Comparison of ENCODE assay signal across 16 mouse cellular contexts in the genomic region with DNA sequence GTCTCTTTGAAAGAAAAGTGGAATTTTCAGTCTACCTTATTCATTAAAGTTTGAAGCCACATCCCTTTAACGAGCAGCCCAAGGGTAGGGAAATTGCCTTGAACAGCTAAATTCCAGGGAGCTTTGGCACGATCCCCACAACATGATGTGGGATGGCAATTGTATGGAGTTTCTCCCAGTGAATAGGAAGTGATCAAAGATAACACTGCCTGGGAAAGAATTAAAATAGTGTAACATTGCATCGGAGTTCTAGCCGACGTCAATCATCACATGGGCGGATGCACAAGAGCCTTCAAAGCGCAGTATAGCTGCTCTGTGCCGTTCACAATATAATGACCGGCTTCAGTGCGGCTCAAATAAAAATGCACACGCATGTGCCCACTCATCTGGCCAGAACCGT.
A peak's percentile ranks its signal among the peaks of the same experiment; 100 is the strongest.
DNase-seq lines count a peak whose midpoint lies in the region; ATAC-seq lines count a peak whose summit lies in the region.
"Had no signal": no experiment of that assay in that cellular context is flagged by ENCODE, and none has a peak within 500 bp of the region (broad histone marks: within the 10 kb centered on the region; RNA-seq: fewer than 3 reads in every experiment).

No protein-coding gene starts in this region.

- H3K4me2 ChIP-seq in kidney, embryonic 15.5 days = peak overlapping the region; percentile 7; the same call in 1 of the 2 replicates
- H3K4me2 ChIP-seq in embryonic facial prominence, embryonic 14.5 days (ENCODE audit: low read depth, low read length) = peak overlapping the region; percentile 28
- H3K4me2 ChIP-seq in hindbrain, embryonic 15.5 days = peak overlapping the region; percentile 42
- peak overlapping the region; percentile 40 for H3K4me2 ChIP-seq in midbrain, embryonic 15.5 days
- H3K4me2 ChIP-seq: intestine, embryonic 15.5 days had no signal

- peak overlapping the region; percentile 57; the same call in 1 of the 2 replicates for H3K27ac ChIP-seq in kidney, embryonic 15.5 days
- H3K27ac ChIP-seq in embryonic facial prominence, embryonic 14.5 days (replicated peaks; ENCODE audit: low read depth, low read length) = peak overlapping the region; percentile 33; the same call in 1 of the 2 replicates
- H3K27ac ChIP-seq in hindbrain, embryonic 15.5 days (replicated peaks) = peak overlapping the region; percentile 59
- H3K27ac ChIP-seq in midbrain, embryonic 15.5 days = peak overlapping the region; percentile 43; the same call in 1 of the 2 replicates
- H3K27ac ChIP-seq: heart, adult 2 months; intestine, embryonic 15.5 days had no signal

- H3K9me3 ChIP-seq in kidney, embryonic 15.5 days (replicated peaks) = no peaks in the 10 kb centered on the region
- H3K9me3 ChIP-seq in embryonic facial prominence, embryonic 14.5 days (ENCODE audit: control insufficient read depth, low read length) = no peaks in the 10 kb centered on the region
- H3K9me3 ChIP-seq in hindbrain, embryonic 15.5 days = no peaks in the 10 kb centered on the region
- no peaks in the 10 kb centered on the region for H3K9me3 ChIP-seq in midbrain, embryonic 15.5 days
- H3K9me3 ChIP-seq: intestine, embryonic 15.5 days had no signal

- H3K36me3 ChIP-seq in kidney, embryonic 15.5 days = no peaks in the 10 kb centered on the region
- no peaks in the 10 kb centered on the region for H3K36me3 ChIP-seq in embryonic facial prominence, embryonic 14.5 days (ENCODE audit: control insufficient read depth, insufficient read depth, low read length)
- no peaks in the 10 kb centered on the region for H3K36me3 ChIP-seq in hindbrain, embryonic 15.5 days
- H3K36me3 ChIP-seq in midbrain, embryonic 15.5 days (replicated peaks) = no peaks in the 10 kb centered on the region
- H3K36me3 ChIP-seq: intestine, embryonic 15.5 days had no signal

- DNase-seq in kidney, adult 11 months = no peak
- DNase-seq in embryonic facial prominence, embryonic 14.5 days (ENCODE audit: low spot score) = peak; percentile 69
- no peak for DNase-seq in adrenal gland, adult (ENCODE audit: inconsistent age in 2 of 2, low spot score in 1 of 2)
- DNase-seq in T-cell, adult 2 months (ENCODE audit: low spot score) = no peak
- no peak for DNase-seq in cerebellum, postnatal 25 days
- DNase-seq: adrenal gland, postnatal 36 days; heart, adult 2 months; left cerebral cortex, postnatal 4 days; right cerebral cortex, adult 18-20 months; thymus, postnatal 14 days had no signal

- ATAC-seq in kidney, embryonic 15.5 days (replicated peaks; ENCODE audit: low FRiP score) = 0 out of 2 replicates have a peak, but pooled peaks have one; percentile 36
- ATAC-seq in embryonic facial prominence, embryonic 14.5 days (ENCODE audit: low read depth) = no peak
- ATAC-seq in hindbrain, embryonic 15.5 days (ENCODE audit: low FRiP score, low read depth) = no peak
- ATAC-seq in midbrain, embryonic 15.5 days (replicated peaks) = 0 out of 2 replicates have a peak, but pooled peaks have one; percentile 39
- ATAC-seq: CD4-positive, CD25-positive, alpha-beta regulatory T cell, adult 4 months; intestine, embryonic 15.5 days had no signal

- no peaks in the 10 kb centered on the region for H3K27me3 ChIP-seq in kidney, embryonic 15.5 days
- H3K27me3 ChIP-seq in embryonic facial prominence, embryonic 14.5 days (replicated peaks; ENCODE audit: control insufficient read depth, insufficient read depth, low read length) = no peaks in the 10 kb centered on the region
- no peaks in the 10 kb centered on the region for H3K27me3 ChIP-seq in hindbrain, embryonic 15.5 days
- no peaks in the 10 kb centered on the region; the same call in 1 of the 2 replicates for H3K27me3 ChIP-seq in midbrain, embryonic 15.5 days (replicated peaks)
- H3K27me3 ChIP-seq: intestine, embryonic 15.5 days had no signal

- no peak overlapping the region for H3K4me3 ChIP-seq in kidney, embryonic 15.5 days (replicated peaks)
- H3K4me3 ChIP-seq in embryonic facial prominence, embryonic 14.5 days (ENCODE audit: low read depth, low read length) = no peak overlapping the region
- H3K4me3 ChIP-seq in hindbrain, embryonic 15.5 days = no peak overlapping the region
- peak overlapping the region; percentile 8; the same call in 1 of the 2 replicates for H3K4me3 ChIP-seq in midbrain, embryonic 15.5 days
- H3K4me3 ChIP-seq: heart, adult 2 months; intestine, embryonic 15.5 days; myocyte had no signal

- H3K9ac ChIP-seq in kidney, embryonic 15.5 days = no peak overlapping the region
- H3K9ac ChIP-seq in embryonic facial prominence, embryonic 14.5 days (ENCODE audit: low read depth, low read length) = no peak overlapping the region
- H3K9ac ChIP-seq in hindbrain, embryonic 15.5 days = no peak overlapping the region
- H3K9ac ChIP-seq in midbrain, embryonic 15.5 days = 0 out of 2 replicates have a peak overlapping the region, but pooled peaks have one; percentile 3
- H3K9ac ChIP-seq: intestine, embryonic 15.5 days had no signal

- 46% methylated on average over 12 of the region's 12 CpGs for WGBS in kidney, embryonic 15.5 days
- 35% methylated on average over 12 of the region's 12 CpGs for WGBS in embryonic facial prominence, embryonic 14.5 days
- WGBS in hindbrain, embryonic 15.5 days = 24% methylated on average over 12 of the region's 12 CpGs
- WGBS in midbrain, embryonic 15.5 days = 14% methylated on average over 12 of the region's 12 CpGs

- peaks cover 26% of the 10 kb centered on the region for H3K4me1 ChIP-seq in kidney, embryonic 15.5 days
- H3K4me1 ChIP-seq in embryonic facial prominence, embryonic 14.5 days (ENCODE audit: control insufficient read depth, insufficient read depth, low read length) = peaks cover 18% of the 10 kb centered on the region
- H3K4me1 ChIP-seq in hindbrain, embryonic 15.5 days (replicated peaks) = peaks cover 18% of the 10 kb centered on the region
- peaks cover 20% of the 10 kb centered on the region for H3K4me1 ChIP-seq in midbrain, embryonic 15.5 days
- H3K4me1 ChIP-seq: intestine, embryonic 15.5 days had no signal

Comparison
In these comparisons a context has a peak if more than half of its experiments do, and no peak if none do; other contexts are left out.
1. ATAC-seq: peak in kidney, embryonic 15.5 days (single experiment) and midbrain, embryonic 15.5 days (single experiment); none in embryonic facial prominence, embryonic 14.5 days (single experiment) and hindbrain, embryonic 15.5 days (single experiment).
2. Peak in every context shown above with its lines, with median percentiles within 50 percentile points of each other: H3K27ac ChIP-seq and H3K4me2 ChIP-seq.